In the genomic region with DNA sequence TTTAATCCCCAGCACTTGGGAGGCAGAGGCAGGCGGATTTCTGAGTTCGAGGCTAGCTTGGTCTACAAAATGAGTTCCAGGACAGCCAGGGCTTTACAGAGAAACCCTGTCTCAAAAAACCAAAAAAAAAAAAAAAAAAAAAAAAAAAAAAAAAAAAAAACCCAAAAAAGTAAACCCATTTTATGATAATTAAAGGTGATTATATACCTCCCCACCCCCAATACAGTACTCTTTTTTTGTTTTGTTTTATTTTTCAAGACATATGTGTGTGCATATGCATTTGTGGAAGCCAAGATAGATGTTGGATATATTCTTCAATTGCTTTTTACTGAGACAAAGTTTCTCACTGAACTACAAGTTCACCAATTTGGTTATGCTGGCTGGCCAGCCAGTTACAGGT, we compare ENCODE assay signal across 3 mouse cellular contexts.
A peak's percentile ranks its signal among the peaks of the same experiment; 100 is the strongest.
TF ChIP-seq lines count a peak whose summit lies in the region.

No protein-coding gene starts in this region.

TF ChIP-seq in CH12.LX, 34 proteins besides CTCF, POLR2A, EP300 and RAD21:
- TF ChIP-seq ZNF384 (IDR thresholded peaks at IDR 0.05; ENCODE audit: low read depth, low read length), result 0 out of 2 replicates have a peak, but pooled peaks have one; percentile 79

TF ChIP-seq in ES-E14, 5 proteins besides CTCF, POLR2A, EP300 and RAD21:
- TF ChIP-seq ZNF384 (IDR thresholded peaks at IDR 0.05; ENCODE audit: low read depth, low read length), result peak; percentile 84

TF ChIP-seq in MEL, 35 proteins besides CTCF, POLR2A, EP300 and RAD21:
- TF ChIP-seq ZNF384 (IDR thresholded peaks at IDR 0.05; ENCODE audit: low read depth, low read length), result peak; percentile 74
